Mouse (Mus musculus): ENCODE results near the gene Irf5. TPM values are rescaled to one million over a fixed set of nuclear protein-coding genes. Genes with fewer than 3 reads are reported as not detected.

Gene Irf5
- 1 to 10 TPM; 1.6 to 3.7 TPM for total RNA-seq (2021)
- long read RNA-seq, experiment 1, partial matches to known transcripts: 0 of 3 reads
- long read RNA-seq, experiment 1, other reads (novel, unspliced or antisense): 1 of 3 reads
- long read RNA-seq, experiment 2: 0 reads

DNA sequence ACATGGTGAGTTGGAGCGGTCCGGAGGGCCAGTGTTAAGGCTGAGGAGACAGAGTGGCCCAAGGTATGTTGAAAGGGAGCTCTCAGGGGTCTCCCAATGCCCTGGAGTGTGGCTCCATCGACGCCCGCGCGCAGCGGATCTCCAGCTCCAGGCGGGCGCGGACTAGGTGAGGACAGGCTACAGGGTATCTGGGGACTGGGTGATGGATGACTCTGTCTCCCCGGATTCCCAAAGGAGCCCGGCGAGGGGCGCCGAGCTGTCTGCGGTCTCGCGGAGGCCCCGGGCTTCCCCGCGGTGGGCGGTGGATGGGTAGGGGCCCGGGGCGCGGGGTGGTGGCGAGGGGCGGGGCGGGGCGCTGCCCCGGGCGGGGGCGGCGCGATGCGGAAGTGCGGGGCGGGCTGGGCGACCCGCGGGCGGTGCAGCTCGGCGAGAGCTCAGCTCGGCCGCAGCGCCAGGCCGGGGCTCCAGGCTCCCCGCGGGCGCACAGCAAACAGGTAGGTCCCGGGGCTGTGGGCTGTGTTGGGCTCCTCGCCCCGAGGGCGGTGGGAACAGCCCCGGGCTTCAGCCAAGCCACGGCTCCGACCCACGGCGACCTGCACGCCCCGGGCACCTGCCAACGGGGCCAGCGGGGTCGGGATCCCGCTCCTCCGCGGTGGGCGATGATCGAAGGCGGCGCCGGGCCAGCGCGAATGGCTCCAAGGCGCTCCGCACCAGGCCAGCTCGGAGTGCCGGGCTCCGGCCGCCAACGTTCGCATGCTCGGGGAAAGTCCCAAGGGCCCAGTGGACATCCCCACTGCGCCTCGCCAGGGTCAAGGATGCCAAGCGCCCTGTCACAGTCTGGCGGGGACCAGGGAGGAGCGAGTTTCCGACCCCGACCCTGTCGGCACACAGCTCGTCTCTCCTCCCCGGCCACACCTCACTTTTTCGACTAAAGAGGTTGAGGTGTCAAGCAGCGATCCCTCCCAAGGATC is at the start of gene Irf5:
Irf5 (plus strand) TSS at position 345 of the 971 bp plus-strand sequence.
- intact Hi-C loops (cut with DNase I): no loop called here
- no peak for DNase-seq

DNA sequence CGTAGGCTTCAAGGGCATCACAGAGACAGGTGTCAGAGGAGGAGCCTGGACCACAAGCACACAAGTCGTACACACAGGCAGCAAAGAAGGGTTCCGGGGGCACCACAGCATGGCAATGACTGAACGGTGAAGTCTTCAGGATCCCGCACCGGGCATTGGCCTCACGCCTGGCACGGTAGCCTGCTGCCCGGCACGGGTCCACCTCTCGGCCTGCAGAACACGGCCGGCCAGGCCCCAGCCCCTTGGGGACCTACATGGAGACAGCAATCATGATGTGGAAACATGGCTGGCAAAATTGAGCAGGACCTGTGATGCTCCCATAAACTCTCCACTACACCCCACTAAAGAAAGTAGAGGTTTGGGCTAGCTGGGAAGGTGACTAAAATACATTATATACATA is 43.7 kb upstream of the Irf5 start:
- DNase-seq: no peak
- intact Hi-C loops (cut with DNase I): loop anchor here (10.0 kb wide), 1 partner anchor 88 kb away; the partner anchor contains the start of gene Ccdc136

DNA sequence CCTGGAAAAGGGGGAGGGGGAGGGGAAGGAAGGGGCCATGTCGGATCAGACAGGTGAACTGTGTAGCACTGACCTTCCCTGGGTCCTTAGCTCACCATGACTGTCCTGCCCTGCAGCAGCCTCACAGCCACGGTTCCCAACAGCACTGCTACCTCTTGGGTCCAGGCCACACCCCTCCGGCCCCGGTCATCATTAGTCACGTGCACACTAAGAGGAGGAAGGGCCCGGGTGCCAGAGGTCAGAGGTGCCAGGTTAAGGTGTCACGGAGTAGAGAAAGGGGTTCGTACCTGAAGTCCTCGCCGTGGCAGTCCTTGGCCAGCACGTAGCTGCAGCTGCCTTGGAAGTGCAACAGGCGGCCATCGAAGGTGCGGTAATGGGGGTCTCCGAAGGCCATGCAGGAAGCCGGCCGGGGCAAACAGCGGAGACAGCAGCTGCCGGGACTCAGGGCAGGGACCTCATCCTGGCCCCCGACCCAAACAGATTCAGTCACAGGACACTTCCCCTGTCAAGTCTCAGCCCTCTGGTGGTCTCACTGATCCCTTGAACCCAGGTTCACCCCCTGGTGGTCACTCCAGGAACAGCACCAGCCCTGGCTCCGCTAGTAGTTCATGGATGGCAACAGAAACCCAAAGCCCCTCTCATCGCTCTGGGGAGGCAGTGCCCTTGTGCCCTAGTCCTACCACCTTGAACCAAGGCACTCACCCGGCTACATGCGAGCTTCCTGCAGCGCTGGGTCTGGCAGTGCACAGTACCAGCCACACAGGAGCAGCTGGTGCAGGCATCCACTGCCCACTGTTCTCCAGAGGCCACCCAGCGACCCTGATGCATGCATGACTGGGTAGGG is 41.5 kb upstream of the Irf5 start:
- intact Hi-C loops (cut with DNase I): loop anchor here (5.0 to 10.0 kb wide), 2 partner anchors 90 to 123 kb away; partner anchors contain the start of gene Ccdc136
- peak; percentile 58 to 60 for DNase-seq

DNA sequence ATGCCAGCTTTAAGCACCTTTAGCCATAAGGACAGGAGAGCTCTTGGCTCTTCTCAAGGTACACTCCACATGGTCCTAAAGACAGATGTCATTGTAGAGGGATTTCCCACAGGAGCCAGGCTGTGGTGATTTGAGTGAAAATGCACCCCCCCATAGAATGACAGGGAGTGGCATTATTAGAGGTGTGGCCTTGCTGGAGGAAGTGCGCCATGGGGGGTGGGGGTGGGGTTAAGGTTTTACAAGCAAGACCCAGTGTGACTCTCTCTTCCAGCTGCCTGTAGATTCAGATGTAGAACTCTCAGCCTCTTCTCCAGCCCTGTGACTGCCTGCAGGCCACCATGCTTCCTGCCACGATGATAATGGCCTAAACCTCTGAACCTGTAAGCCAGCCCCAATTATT is 40.5 kb upstream of the Irf5 start:
- no peak for DNase-seq
- intact Hi-C loops (cut with DNase I): loop anchor here (5.0 to 10.0 kb wide), 2 partner anchors 91 to 124 kb away; partner anchors contain the start of gene Ccdc136

DNA sequence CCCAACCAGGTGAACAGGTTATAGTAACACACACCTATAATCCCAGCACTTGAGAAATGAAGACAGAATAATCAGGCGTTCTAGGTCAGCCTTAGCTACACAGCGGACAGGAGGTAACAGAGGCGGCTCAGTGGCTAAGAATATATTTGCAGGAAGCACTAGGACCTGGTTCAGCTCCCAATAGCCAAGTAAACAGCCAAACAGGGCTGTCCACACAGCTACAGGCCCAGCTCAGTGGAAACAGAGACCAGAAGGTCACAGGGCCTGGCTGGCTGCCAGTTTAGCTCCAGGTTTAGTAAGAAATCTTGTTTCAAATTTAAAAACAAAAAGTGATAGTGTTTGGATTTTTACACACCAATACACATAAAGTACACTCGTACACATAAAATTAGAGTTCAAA is 32.3 kb upstream of the Irf5 start:
- intact Hi-C loops (cut with DNase I): no loop called here
- no peak for DNase-seq

DNA sequence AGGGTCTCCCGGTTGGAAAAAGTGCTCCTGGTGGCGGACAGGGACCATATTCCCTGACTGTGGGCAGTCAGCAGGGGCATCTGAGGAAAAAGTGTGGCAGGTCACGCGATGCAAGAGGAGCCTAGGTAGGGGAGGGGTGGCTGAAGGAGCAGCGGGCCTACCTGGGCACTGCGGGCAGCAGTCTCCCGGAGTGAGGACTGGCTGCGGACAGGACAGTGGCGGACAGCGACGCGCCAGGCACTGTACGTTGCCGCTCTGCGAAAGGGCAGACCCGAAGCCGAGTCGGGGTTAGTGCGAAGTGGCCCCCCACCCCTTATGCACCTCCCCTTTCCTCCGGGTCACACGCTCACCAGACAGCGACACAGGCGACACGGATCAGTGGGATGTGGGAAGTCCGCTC is 30.2 kb upstream of the Irf5 start:
- intact Hi-C loops (cut with DNase I): no loop called here

DNA sequence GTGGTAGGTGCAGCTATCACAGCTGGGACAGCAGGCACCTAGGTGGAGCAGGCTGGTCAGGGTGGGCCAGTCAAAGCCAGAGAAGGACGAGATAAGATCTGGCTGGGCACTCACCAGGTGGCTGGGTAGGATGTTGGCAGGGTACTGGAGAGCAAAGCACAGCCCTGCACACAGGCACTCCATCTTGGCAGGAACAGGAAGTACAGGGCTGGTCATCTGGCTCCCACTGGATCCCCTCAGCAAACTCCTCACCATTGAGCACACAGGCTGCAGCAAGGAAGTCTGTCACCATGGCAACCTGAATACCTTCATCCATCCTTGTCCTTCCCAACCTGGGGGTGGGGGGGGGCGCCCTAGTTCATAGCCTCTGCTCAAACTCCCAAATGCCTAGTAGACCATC is 28.6 kb upstream of the Irf5 start:
- intact Hi-C loops (cut with DNase I): no loop called here

More for the DNA sequence above, 30.2 kb upstream of the Irf5 start:
- no peak for DNase-seq

DNA sequence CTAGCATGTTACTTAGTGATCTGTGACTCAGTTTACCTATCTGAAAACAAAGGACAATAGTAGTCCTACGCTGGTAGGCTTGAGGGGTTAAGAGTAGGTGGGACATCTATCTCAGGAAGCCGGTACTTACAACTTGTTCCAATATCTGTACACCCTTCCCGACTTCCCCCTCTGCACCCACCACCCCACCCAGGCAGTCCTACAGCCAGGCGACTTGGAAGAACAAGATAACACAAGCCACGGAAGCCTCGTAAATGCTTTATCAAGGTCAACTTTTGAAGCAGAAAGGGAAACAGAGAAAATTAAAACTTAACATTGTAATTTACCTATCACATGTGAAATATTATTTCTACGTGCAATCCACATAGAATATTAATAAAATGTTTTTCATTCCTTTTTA is 26.2 kb upstream of the Irf5 start:
- DNase-seq: no peak
- intact Hi-C loops (cut with DNase I): no loop called here

More for the DNA sequence above, 28.6 kb upstream of the Irf5 start:
- no peak for DNase-seq

DNA sequence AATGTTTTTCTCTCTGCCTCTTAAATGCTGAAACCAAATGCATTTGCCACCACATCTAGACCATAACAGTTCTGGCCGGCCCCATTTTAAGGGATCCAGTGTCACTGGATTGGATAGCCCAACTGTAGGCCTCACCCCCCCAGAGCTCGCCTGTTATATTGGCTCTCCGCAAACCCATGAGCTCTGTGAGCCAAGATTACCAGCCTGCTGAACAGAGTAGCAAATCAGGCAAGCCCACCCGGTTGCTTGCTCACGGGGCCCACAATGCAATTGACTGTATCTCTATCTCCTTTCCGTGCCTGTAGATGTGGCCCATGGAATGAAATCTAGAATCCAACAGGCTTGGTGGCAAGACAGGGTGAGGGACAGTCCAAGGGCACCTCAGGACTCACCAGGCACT is 25.6 kb upstream of the Irf5 start:
- intact Hi-C loops (cut with DNase I): no loop called here

DNA sequence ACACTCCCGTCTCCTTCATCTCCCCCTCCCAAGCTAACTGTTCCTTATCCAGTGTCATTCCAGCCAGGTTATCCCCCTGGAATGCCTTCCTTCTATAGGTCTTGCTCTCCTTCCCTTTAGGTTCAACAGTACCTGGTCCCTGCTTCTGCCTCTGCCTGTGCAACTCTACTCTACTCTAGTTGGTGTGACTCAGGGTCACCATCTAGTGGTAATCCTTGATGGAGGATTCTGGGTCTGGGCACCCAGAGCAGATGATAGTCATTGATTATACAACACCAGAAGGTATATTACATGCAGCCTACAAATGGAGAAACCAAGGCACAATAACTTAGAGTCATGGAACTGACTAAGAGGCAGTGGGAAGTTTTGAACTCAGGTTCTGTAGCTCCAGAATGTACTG is 24.8 kb upstream of the Irf5 start:
- intact Hi-C loops (cut with DNase I): no loop called here
- no peak for DNase-seq

More for the DNA sequence above, 25.6 kb upstream of the Irf5 start:
- no peak for DNase-seq

DNA sequence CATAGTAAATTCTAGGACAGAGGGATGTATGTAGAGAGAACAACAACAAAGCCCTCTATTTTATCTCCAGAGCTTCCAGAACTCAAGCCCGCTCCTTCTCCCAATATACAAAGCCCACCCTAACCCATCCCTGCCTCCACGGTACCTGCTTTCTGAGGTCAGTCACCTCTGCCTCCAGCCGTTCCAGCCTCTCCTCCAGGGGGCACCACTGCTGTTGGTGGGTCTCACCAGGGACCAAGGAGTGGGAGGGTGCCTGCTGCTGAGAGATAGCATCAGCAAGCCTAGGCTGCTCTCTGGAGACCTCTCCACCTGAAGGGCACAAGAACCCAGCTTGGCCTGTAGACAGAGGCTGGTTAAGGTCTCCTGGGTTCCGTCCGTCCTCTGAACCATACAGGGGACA is 20.9 kb upstream of the Irf5 start:
- intact Hi-C loops (cut with DNase I): no loop called here
- DNase-seq: no peak

DNA sequence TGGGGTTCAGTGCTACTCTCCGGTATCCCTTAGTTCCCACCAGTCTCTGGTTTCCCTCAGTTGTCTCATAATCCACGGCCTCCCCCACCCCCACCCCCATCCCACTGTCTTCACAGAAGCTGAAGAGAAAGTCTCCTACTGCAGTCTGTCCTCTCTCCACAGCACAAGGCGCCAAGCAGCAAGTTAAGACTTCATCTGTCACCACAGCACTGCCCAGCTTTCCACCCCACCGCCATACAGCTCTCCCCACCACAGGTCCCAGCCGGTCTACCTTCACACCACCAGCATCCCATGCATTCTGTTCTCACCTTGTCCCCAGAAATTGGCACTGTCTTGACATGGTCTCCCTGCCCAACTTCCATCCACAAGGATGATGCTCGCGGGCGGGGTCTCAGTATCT is 19.6 kb upstream of the Irf5 start:
- intact Hi-C loops (cut with DNase I): no loop called here

DNA sequence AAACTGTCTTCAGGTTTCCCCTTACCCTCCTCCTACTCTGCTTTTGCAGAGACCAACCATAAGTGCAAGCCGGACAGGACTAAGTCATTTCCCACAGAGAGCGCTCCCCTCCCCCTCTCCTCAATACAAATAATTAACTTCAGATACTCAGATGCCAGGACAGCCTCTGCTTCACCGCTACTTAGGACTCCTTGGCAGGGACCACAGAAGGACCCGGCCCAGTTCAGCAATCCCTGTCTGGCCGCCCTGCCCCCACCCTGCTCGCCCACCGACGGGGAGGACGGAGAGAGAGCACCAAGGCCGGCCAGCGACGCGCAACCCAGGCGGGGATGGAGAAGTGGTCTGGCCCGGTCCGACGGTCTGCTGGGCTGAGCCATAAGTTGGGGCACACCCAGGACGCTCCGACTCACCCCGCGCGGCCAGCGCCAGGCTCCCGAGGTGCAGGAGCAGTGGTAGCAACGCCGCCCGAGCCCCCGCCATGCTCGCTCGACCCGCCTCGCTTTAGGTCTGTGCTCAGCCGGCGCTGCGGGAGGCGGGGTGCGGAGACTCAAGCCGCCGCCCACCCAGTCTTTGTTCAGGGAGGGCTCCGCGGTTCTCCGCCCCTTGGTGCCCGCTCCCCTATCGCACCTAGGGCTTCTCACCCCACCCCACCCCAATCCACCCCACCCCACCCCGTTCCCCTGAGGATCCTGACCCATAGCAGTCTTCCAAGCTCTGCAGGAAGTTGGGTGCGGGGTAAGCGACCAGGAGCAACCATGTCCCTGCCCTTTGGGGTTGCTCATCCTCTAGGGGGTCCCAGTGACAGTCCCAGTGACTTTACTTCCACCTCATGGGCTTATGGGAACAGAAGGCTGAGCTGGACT is 18.7 kb upstream of the Irf5 start, which contains the start of gene Kcp:
Kcp (minus strand) TSS at position 506 of the 863 bp plus-strand sequence.
- DNase-seq: no peak
- intact Hi-C loops (cut with DNase I): no loop called here

More for the DNA sequence above, 19.6 kb upstream of the Irf5 start:
- DNase-seq: no peak

DNA sequence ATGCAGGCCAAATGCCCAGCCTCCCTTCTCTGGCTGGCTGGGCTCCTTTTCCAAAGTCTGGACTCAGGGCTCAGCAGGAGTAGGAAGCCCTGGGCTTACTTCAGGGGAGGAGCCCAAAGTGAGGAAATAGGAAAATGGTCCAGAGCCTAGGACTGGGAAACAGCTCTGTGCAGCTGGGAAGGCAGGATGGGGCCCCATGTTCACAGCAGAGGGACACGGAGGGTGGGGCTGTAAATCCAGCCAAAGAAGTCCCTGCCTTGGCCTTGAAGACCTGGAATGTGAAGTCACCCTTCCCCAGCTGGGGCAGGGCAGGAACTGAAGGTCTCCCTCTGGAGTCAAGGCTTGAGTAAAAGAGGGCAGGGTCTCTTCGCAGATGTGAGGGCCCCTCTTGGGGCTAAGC is 17.3 kb upstream of the Irf5 start:
- DNase-seq: peak in 1 of 2 experiments; percentile 25
- intact Hi-C loops (cut with DNase I): no loop called here

DNA sequence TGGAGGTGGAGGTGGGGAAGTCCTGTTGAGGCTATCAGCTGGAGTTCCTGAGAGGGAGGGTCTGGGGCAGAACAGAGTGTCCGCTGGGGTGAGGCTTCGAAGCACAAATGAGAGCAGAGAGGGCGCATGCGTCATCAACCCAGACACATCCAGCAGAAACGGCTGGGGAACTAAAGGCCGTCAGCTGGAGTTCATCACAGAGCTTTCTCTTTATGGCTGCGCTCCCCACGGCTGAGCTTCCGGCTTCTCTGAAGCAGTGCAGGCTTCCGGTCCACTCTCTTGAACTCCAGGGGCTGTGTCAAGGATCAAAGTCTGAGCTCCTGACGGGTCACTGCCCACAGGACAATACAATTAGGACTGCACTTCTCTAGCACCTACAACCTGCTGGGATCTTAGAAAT is 13.1 kb upstream of the Irf5 start:
- intact Hi-C loops (cut with DNase I): no loop called here
- peak in 1 of 2 experiments; percentile 26 for DNase-seq

DNA sequence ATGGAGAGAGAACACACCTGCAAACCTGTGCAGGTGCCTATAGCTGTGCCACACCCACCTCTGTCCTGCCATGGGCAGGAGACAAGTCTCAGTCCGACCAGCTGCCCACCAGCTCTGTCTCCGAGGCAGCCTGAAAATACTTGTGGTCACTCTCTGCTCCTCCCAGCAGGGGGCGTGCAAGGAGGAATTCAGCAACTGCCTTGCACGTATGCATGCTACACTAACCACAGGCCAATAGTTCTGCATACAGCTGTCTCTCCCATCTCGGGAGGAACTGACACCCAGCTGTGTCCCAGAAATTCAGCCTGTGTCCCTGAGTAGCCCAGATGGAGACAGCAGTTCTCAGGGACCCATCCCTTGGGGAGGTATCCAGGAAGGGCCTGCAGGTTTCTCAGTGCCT is 9.3 kb upstream of the Irf5 start:
- intact Hi-C loops (cut with DNase I): loop anchor here (1.0 kb wide), 1 partner anchor 132 kb away; no protein-coding TSS in a partner anchor
- DNase-seq: peak; percentile 60 to 63

DNA sequence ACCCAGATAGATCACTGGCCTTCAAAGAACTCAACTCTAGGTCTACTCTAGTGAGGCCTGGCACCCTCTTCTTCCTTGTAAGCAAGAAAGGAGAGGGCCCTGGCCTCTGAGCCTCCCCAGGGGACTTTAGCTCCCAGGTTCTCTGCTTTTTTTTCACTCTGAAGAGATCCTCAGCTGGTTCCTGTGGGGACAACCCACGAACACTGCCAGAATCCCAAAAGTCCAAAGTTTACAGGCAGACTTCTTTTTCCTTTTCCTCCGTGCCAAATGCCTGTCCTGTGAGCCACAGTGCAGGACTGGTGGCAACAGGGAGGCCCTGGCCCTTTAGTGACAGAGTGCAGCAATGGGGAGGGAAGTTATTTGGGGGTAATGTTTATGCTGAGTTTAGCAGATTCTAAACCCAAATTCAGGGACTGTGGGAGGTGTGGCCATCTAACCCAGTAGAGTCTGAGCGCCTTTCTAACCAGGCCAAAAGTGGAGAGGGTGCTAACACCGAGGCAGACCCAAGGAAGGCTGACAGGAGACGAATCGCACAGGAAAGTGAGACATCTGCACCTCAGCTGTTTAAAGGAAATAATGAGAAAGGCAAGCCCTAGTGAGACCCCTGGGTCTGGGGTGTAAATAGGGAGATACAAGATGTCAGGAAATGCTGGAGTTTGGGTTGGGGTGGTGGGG is 3.7 kb upstream of the Irf5 start:
- no peak for DNase-seq
- intact Hi-C loops (cut with DNase I): no loop called here

DNA sequence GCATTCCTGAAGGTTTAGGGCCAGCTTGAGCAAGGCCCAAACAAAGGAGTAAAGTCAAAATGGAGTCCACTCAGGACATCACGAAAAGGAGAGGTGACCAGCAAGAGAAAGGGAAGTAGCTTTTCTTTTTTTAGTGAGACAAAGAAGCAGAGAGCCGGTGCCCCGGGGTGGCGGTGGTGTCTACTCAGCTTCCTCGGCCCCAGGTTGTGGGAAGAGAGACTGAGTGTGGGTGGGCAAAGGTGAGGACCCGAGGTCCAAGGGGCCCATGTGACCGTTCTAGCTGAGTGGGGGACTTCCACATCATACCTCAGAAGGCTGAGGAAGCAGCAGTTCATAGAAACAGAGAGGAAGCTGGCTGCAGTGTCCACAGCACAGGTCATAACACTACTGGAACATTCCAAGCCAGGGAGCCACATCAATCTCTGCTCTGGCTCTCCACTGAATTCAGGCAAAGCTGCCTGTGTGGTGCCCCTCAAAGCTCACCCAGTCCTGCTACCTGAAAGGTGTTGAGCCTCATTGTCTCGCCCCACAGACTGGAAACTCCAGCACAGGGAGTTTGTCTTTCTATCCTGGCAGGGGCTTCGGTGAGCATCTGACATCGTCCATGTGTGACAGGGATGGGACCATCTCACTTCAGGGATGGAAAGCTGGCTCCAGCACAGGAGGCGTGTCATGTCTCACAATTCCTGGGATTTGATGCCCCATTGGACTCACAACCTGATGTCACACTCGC is 3.0 kb upstream of the Irf5 start:
- DNase-seq: no peak
- intact Hi-C loops (cut with DNase I): no loop called here
